Mouse (Mus musculus): ENCODE measurements around the gene Stk38.
"Not testable (repeated sequence)": the region's sequence is repeated elsewhere in the genome, so short reads cannot be mapped to it uniquely, and the experiment has no call there.

Gene Stk38

GRCm38 (mm10) chr17:29007641-29008325 lies at the start of gene Stk38:
TSS of gene Stk38 (minus strand) at chr17:29007995.
- peak; percentile 92 for DNase-seq (ENCODE audit: inconsistent ontology term)

- no peak for DNase-seq (ENCODE audit: inconsistent ontology term)
Measured at GRCm38 (mm10) chr17:29057361-29057890, 49.6 kb upstream of the Stk38 start.

GRCm38 (mm10) chr17:29056699-29057151 lies 48.9 kb upstream of the Stk38 start:
- no peak for DNase-seq (ENCODE audit: inconsistent ontology term)

GRCm38 (mm10) chr17:29056207-29056606 lies 48.4 kb upstream of the Stk38 start:
- no peak for DNase-seq (ENCODE audit: inconsistent ontology term)

- DNase-seq (ENCODE audit: inconsistent ontology term): no peak
Measured at GRCm38 (mm10) chr17:29055586-29055985, 47.8 kb upstream of the Stk38 start.

GRCm38 (mm10) chr17:29054429-29054828 lies 46.6 kb upstream of the Stk38 start:
- DNase-seq (ENCODE audit: inconsistent ontology term): no peak

GRCm38 (mm10) chr17:29053841-29054240 lies 46.0 kb upstream of the Stk38 start:
- no peak for DNase-seq (ENCODE audit: inconsistent ontology term)

- DNase-seq (ENCODE audit: inconsistent ontology term): no peak
Measured at GRCm38 (mm10) chr17:29053067-29053466, 45.3 kb upstream of the Stk38 start.

GRCm38 (mm10) chr17:29050791-29051190 lies 43.0 kb upstream of the Stk38 start:
- DNase-seq (ENCODE audit: inconsistent ontology term): no peak

GRCm38 (mm10) chr17:29049923-29050322 lies 42.1 kb upstream of the Stk38 start:
- DNase-seq (ENCODE audit: inconsistent ontology term): no peak

GRCm38 (mm10) chr17:29049508-29049889 lies 41.7 kb upstream of the Stk38 start:
- no peak for DNase-seq (ENCODE audit: inconsistent ontology term)

- peak; percentile 83 for DNase-seq (ENCODE audit: inconsistent ontology term)
Measured at GRCm38 (mm10) chr17:29048748-29049507, 41.1 kb upstream of the Stk38 start.

- no peak for DNase-seq (ENCODE audit: inconsistent ontology term)
Measured at GRCm38 (mm10) chr17:29047697-29048514, 40.1 kb upstream of the Stk38 start.

- no peak for DNase-seq (ENCODE audit: inconsistent ontology term)
Measured at GRCm38 (mm10) chr17:29046863-29047262, 39.1 kb upstream of the Stk38 start.

- no peak for DNase-seq (ENCODE audit: inconsistent ontology term)
Measured at GRCm38 (mm10) chr17:29045741-29046530, 38.1 kb upstream of the Stk38 start.

GRCm38 (mm10) chr17:29044925-29045319 lies 37.1 kb upstream of the Stk38 start:
- no peak for DNase-seq (ENCODE audit: inconsistent ontology term)

- no peak for DNase-seq (ENCODE audit: inconsistent ontology term)
Measured at GRCm38 (mm10) chr17:29044146-29044924, 36.5 kb upstream of the Stk38 start.

- no peak for DNase-seq (ENCODE audit: inconsistent ontology term)
Measured at GRCm38 (mm10) chr17:29043583-29043982, 35.8 kb upstream of the Stk38 start.

GRCm38 (mm10) chr17:29042569-29042968 lies 34.8 kb upstream of the Stk38 start:
- no peak for DNase-seq (ENCODE audit: inconsistent ontology term)

GRCm38 (mm10) chr17:29041632-29042031 lies 33.8 kb upstream of the Stk38 start:
- DNase-seq (ENCODE audit: inconsistent ontology term): not testable (repeated sequence)
